Mouse (Mus musculus): ENCODE measurements around the gene Zc3h8.

The Zc3h8 gene

GRCm38 (mm10) chr2:128890661-128891335, 53.1 kb downstream of the Zc3h8 start:
- DNase-seq = no peak

GRCm38 (mm10) chr2:128887866-128888550, 55.9 kb downstream of the Zc3h8 start:
- DNase-seq = peak; percentile 37

GRCm38 (mm10) chr2:128885225-128885811, 58.6 kb downstream of the Zc3h8 start:
- DNase-seq = no peak

GRCm38 (mm10) chr2:128881236-128881635, 62.6 kb downstream of the Zc3h8 start:
- DNase-seq = no peak

Measured in kidney, postnatal 14 days (tissue).